In the genomic region with DNA sequence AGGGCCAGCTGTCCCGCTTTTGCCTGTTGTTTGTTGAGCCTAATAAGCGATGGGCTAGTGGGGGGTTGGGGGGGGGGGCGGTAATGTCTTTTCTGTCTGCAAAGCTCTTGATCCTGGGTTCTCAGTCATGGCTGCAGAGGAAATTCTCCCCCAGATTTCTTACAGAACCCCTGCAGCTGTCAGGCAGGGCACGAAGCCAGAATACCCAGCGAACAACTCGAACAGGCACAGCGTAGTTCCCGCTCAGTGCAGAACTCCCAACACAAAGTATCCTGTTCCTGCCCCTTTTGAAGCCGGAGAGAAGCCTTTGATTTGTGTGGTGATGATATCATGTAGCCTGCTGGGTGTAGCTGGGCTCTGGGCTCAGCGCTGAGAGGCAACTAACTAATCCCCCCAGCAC, we compare ENCODE assay signal across 8 mouse cellular contexts. TPM values are rescaled to one million over a fixed set of nuclear protein-coding genes. Genes with fewer than 3 reads are reported as not detected.
DNase-seq lines count a peak whose midpoint lies in the region; ATAC-seq lines count a peak whose summit lies in the region.

No protein-coding gene starts in this region.

- peak overlapping the region; percentile 42 for H3K4me2 ChIP-seq in hindbrain, embryonic 12.5 days (replicated peaks)
- H3K4me2 ChIP-seq in midbrain, embryonic 16.5 days (ENCODE audit: low read length), result peak overlapping the region; percentile 36

- H3K27ac ChIP-seq in hindbrain, embryonic 12.5 days, result peak overlapping the region; percentile 75
- H3K27ac ChIP-seq in midbrain, embryonic 16.5 days (ENCODE audit: low read length), result peak overlapping the region; percentile 58

- DNase-seq in adrenal gland, postnatal 10 days, result peak; percentile 49
- DNase-seq in cerebellum, postnatal 36 days, result peak; percentile 34 to 43
- peak; percentile 50 to 53 for DNase-seq in frontal cortex, postnatal 36 days (ENCODE audit: low spot score in 2 of 2)
- peak; percentile 69 to 91 for DNase-seq in left cerebral cortex, postnatal 10 days (ENCODE audit: extremely low spot score in 1 of 2, low spot score in 2 of 2)
- DNase-seq in testis, postnatal 10 days (ENCODE audit: low spot score), result peak; percentile 74
- DNase-seq in thymus, postnatal 36 days, result no peak

- H3K4me3 ChIP-seq in hindbrain, embryonic 12.5 days, result no peak overlapping the region; the same call in 1 of the 2 replicates
- no peak overlapping the region for H3K4me3 ChIP-seq in midbrain, embryonic 16.5 days (ENCODE audit: low read depth, low read length)

- no peaks in the 10 kb centered on the region for H3K9me3 ChIP-seq in hindbrain, embryonic 12.5 days (replicated peaks)
- no peaks in the 10 kb centered on the region for H3K9me3 ChIP-seq in midbrain, embryonic 16.5 days (replicated peaks; ENCODE audit: control insufficient read depth, low read length, poor library complexity, severe bottlenecking)

- H3K9ac ChIP-seq in hindbrain, embryonic 12.5 days, result peak overlapping the region; percentile 27; the same call in 1 of the 2 replicates
- no peak overlapping the region for H3K9ac ChIP-seq in midbrain, embryonic 16.5 days (ENCODE audit: low read depth, low read length)

- H3K27me3 ChIP-seq in hindbrain, embryonic 12.5 days, result no peaks in the 10 kb centered on the region
- H3K27me3 ChIP-seq in midbrain, embryonic 16.5 days (ENCODE audit: control insufficient read depth, insufficient read depth, low read depth, low read length), result no peaks in the 10 kb centered on the region

- intact Hi-C loops in left cerebral cortex, postnatal 10 days (cut with DNase I), result no loop called here

- ATAC-seq in hindbrain, embryonic 12.5 days (ENCODE audit: low FRiP score), result peak; percentile 85
- peak; percentile 89 for ATAC-seq in midbrain, embryonic 16.5 days

- no peaks in the 10 kb centered on the region for H3K36me3 ChIP-seq in hindbrain, embryonic 12.5 days
- H3K36me3 ChIP-seq in midbrain, embryonic 16.5 days (ENCODE audit: control insufficient read depth, insufficient read depth, low read length), result no peaks in the 10 kb centered on the region

- 2% methylated on average over 10 of the region's 10 CpGs for WGBS in hindbrain, embryonic 12.5 days
- 3% methylated on average over 10 of the region's 10 CpGs for WGBS in midbrain, embryonic 16.5 days

- peaks cover 26% of the 10 kb centered on the region for H3K4me1 ChIP-seq in hindbrain, embryonic 12.5 days
- peaks cover 20% of the 10 kb centered on the region for H3K4me1 ChIP-seq in midbrain, embryonic 16.5 days (ENCODE audit: control insufficient read depth, insufficient read depth, low read length)

RNA-seq across cellular contexts. Expression of gene Ncoa1, which starts 46.2 kb away (rescaled TPM):
- 10 to 100 TPM; 30.2 to 36.4 TPM for total RNA-seq in adrenal gland, postnatal 10 days (2021)
- polyA plus RNA-seq in hindbrain, embryonic 12.5 days (2016; fragmentation: Nextera tagmentation; extraction: Ambion mirVana), result 9.9 and 10.7 TPM in 2 replicates
- total RNA-seq in left cerebral cortex, postnatal 10 days (2021), result 10 to 100 TPM; 87.6 to 89.7 TPM
- 10.0 and 10.9 TPM in 2 replicates for polyA plus RNA-seq in midbrain, embryonic 16.5 days (2015; fragmentation: Nextera tagmentation; extraction: Ambion mirVana)

Comparison
In these comparisons a context has a peak if more than half of its experiments do, and no peak if none do; other contexts are left out.
1. DNase-seq: peak in adrenal gland, postnatal 10 days (single experiment), cerebellum, postnatal 36 days (2 of 2), frontal cortex, postnatal 36 days (2 of 2), left cerebral cortex, postnatal 10 days (2 of 2) and testis, postnatal 10 days (single experiment); none in thymus, postnatal 36 days (0 of 2).